Comparison of ENCODE assay signal across 1 mouse cellular context in genomic region chr5:73339779-73340722, GRCm38 (mm10).
TF ChIP-seq lines count a peak whose summit lies in the region.

No protein-coding gene starts in this region.

TF ChIP-seq in CH12.LX, 34 proteins besides CTCF, POLR2A, EP300 and RAD21 (continued from another document):
- TF ChIP-seq MAFK (IDR thresholded peaks at IDR 0.05; ENCODE audit: insufficient replicate concordance, low read length), result 0 out of 2 replicates have a peak, but pooled peaks have one; percentile 8
- TF ChIP-seq MYC (IDR thresholded peaks at IDR 0.05; ENCODE audit: low read depth, low read length), result peak; percentile 75
- no peak for TF ChIP-seq PAX5 (IDR thresholded peaks at IDR 0.05; ENCODE audit: low read length)
- no peak for TF ChIP-seq CHD2 (IDR thresholded peaks at IDR 0.05; ENCODE audit: low read length)
- no peak for TF ChIP-seq GABPA (IDR thresholded peaks at IDR 0.05; ENCODE audit: insufficient replicate concordance, low read depth, low read length)
- 0 out of 2 replicates have a peak, but pooled peaks have one; percentile 41 for TF ChIP-seq RCOR1 (conservative IDR thresholded peaks at IDR 0.05; ENCODE audit: low read depth, low read length)
- TF ChIP-seq KAT2A (IDR thresholded peaks at IDR 0.05; ENCODE audit: insufficient replicate concordance, low read length), result no peak
- TF ChIP-seq CHD1 (IDR thresholded peaks at IDR 0.05; ENCODE audit: low read depth, low read length), result peak; percentile 60
- TF ChIP-seq NELFE (IDR thresholded peaks at IDR 0.05; ENCODE audit: low read depth, low read length), result no peak
- TF ChIP-seq SIN3A (IDR thresholded peaks at IDR 0.05; ENCODE audit: low read length), result peak; percentile 67
- peak; percentile 81 for TF ChIP-seq ZNF384 (IDR thresholded peaks at IDR 0.05; ENCODE audit: low read depth, low read length)
- peak; percentile 80 for TF ChIP-seq ETS1 (conservative IDR thresholded peaks at IDR 0.05; ENCODE audit: low read depth, low read length)
- peak; percentile 89 for TF ChIP-seq MEF2A (IDR thresholded peaks at IDR 0.05; ENCODE audit: borderline replicate concordance, low read depth, low read length)
- 0 out of 2 replicates have a peak, but pooled peaks have one; percentile 11 for TF ChIP-seq JUND (conservative IDR thresholded peaks at IDR 0.05; ENCODE audit: low read depth, low read length)
- TF ChIP-seq UBTF (IDR thresholded peaks at IDR 0.05; ENCODE audit: low read depth, low read length), result peak; percentile 55; the same call in 1 of the 2 replicates
- peak; percentile 39; the same call in 1 of the 2 replicates for TF ChIP-seq ELF1 (IDR thresholded peaks at IDR 0.05; ENCODE audit: low read depth, low read length)
- TF ChIP-seq SMC3 (IDR thresholded peaks at IDR 0.05; ENCODE audit: low read depth, low read length), result no peak
- no peak for TF ChIP-seq USF1 (IDR thresholded peaks at IDR 0.05; ENCODE audit: low read depth, low read length)
- TF ChIP-seq MAZ (IDR thresholded peaks at IDR 0.05; ENCODE audit: low read depth, low read length), result 0 out of 2 replicates have a peak, but pooled peaks have one; percentile 49
- TF ChIP-seq IRF4 (IDR thresholded peaks at IDR 0.05; ENCODE audit: low read depth, low read length), result peak; percentile 74
- peak; percentile 53; the same call in 1 of the 2 replicates for TF ChIP-seq TCF12 (IDR thresholded peaks at IDR 0.05; ENCODE audit: low read depth, low read length)
- peak; percentile 75; the same call in 1 of the 2 replicates for TF ChIP-seq BHLHE40 (IDR thresholded peaks at IDR 0.05; ENCODE audit: low read depth, low read length)
- no peak for TF ChIP-seq POLR2AphosphoS2 (IDR thresholded peaks at IDR 0.05; ENCODE audit: low read depth, low read length)
- no peak for TF ChIP-seq ZC3H11A (IDR thresholded peaks at IDR 0.05; ENCODE audit: low read depth, low read length)
